Mouse (Mus musculus) bone marrow macrophage, adult 2 months (primary cell): ENCODE results near the gene Btbd35f5. TPM values are rescaled to one million over a fixed set of nuclear protein-coding genes. Genes with fewer than 3 reads are reported as not detected.
"Not testable (repeated sequence)": the region's sequence is repeated elsewhere in the genome, so short reads cannot be mapped to it uniquely, and the experiment has no call there.

ENCODE experiments used
- H3K27ac ChIP-seq: 2 replicates; pipeline ENCODE4 v1.5.1; 2012; ENCODE audit warnings: low read depth, low read length; ENCODE audit not compliant: insufficient read depth
- H3K4me1 ChIP-seq: 2 replicates; pipeline ENCODE4 v1.6.1; 2012; ENCODE audit warnings: low read length; ENCODE audit not compliant: control insufficient read depth, insufficient read depth
- H3K4me3 ChIP-seq: 2 replicates; pipeline ENCODE4 v1.5.1; 2012; ENCODE audit warnings: mild to moderate bottlenecking, low read length, moderate library complexity; ENCODE audit not compliant: insufficient read depth
- polyA plus RNA-seq: library from polyadenylated mRNA; stranded (reverse); fragments of >200 nt; gene quantifications from 2 replicates; pipeline ENCODE4 v1.2.4, GENCODE M21; 2012; ENCODE audit not compliant: missing spikeins, insufficient read depth, insufficient read length

Gene Btbd35f5
- not detected in 2 replicates for polyA plus RNA-seq

GRCm38 (mm10) chrX:32973597-32973996, at the start of gene Btbd35f5:
Btbd35f5 (plus strand) TSS chrX:32973897.
- H3K4me3 ChIP-seq, H3K27ac ChIP-seq, H3K4me1 ChIP-seq: not testable (repeated sequence)

DNA sequence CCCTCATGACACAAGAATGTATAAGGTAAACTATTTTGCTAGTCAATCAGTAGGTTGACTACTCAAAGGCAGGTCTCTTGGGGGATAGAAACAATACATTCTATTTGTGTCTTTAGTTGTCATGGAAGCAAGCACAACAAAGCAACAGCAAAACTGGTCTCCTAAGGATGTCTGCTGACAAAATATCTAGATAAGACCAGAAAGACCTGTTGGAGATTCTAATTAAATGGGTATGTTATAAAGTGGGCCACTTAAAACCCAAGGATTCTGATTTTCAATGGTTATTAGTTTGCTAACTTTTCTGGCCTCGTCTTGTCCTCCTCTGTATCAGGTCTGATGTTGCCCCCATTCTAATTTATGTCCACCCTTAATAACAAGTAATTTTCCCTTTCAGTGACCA, 32.2 kb upstream of the Btbd35f5 start, which contains the start of gene Gm21789:
Gm21789 (plus strand) TSS at position 301 of the 400 bp plus-strand sequence.
- not testable (repeated sequence) for H3K4me3 ChIP-seq, H3K27ac ChIP-seq, H3K4me1 ChIP-seq

Other genes with a start within 250 kb of the Btbd35f5 start
- not detected in 2 replicates for gene Btbd35f21, start 247.8 kb upstream of the Btbd35f5 start, polyA plus RNA-seq
- not detected in 2 replicates for gene Btbd35f30, start 79.3 kb upstream of the Btbd35f5 start, polyA plus RNA-seq
- not detected in 2 replicates for gene Gm21789, start 32.1 kb upstream of the Btbd35f5 start, polyA plus RNA-seq